Mouse (Mus musculus): ENCODE results near the gene Dennd1c. TPM values are rescaled to one million over a fixed set of nuclear protein-coding genes. Genes with fewer than 3 reads are reported as not detected.

Dennd1c gene
- polyA plus RNA-seq, 1 experiment from 2014 or later: 4.7 TPM

DNA sequence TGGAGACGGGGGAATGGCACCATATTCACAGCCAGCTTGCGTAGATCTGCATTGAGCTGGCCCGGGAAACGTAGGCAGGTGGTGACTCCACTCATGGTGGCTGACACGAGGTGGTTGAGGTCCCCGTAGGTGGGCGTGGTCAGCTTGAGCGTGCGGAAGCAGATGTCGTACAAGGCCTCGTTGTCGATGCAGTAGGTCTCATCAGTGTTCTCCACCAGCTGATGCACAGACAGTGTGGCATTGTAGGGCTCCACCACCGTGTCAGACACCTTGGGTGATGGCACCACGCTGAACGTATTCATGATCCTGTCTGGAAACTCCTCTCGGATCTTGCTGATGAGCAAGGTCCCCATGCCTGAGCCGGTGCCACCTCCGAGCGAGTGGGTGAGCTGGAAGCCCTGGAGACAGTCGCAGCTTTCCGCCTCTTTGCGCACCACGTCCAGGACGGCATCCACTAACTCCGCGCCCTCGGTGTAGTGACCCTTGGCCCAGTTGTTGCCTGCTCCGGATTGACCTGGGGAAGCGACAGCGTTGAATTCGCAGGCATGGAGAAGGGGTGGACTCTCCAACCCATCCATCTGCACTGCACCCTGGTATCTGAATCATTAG is 3.0 kb upstream of the Dennd1c start:
- Histone ChIP-seq H3K36me3 (ENCODE audit: control insufficient read depth, insufficient read depth, low read length) (peaks cover 17% of the 10 kb centered on the region), H3K4me1 (ENCODE audit: control insufficient read depth, insufficient read depth, low read depth, low read length) (peaks cover 7% of the 10 kb centered on the region), H3K27me3 (replicated peaks; ENCODE audit: control insufficient read depth, insufficient read depth, low read length) (no peaks in the 10 kb centered on the region; the same call in 1 of the 2 replicates), H3K4me2 (ENCODE audit: low read length) (no peak overlapping the region), H3K9me3 (ENCODE audit: control insufficient read depth, low read length) (no peaks in the 10 kb centered on the region), H3K4me3 (ENCODE audit: low read length) (no peak overlapping the region), H3K9ac (ENCODE audit: low read depth, low read length) (no peak overlapping the region), H3K27ac (ENCODE audit: low read depth, low read length) (no peak overlapping the region)
- WGBS: 96% methylated on average over 31 of the region's 31 CpGs
- ATAC-seq: no peak

DNA sequence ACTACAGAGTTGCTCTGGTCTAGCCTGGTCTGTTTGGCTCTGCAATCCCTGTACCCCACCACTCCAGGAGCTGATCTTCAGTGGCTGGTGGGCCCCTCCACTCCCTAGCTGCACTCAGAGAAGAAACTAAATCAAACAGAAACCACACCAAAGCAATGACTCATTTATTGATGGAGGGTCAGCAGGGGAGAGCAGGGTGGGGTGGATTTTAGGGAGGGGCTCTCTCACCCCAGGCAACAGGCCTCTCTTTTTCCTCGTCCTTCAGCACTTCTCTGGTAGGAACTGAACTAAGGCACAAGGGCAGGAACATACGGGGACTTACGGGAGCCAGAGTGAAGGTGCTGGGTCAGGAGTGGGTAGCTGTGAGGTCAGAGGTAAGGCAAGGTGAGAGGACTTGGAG is 1.6 kb upstream of the Dennd1c start:
- no peak overlapping the region for H3K27ac ChIP-seq (ENCODE audit: low read depth, low read length)
- H3K9me3 ChIP-seq (ENCODE audit: control insufficient read depth, low read length): no peaks in the 10 kb centered on the region
- H3K4me2 ChIP-seq (ENCODE audit: low read length): no peak overlapping the region
- WGBS: 73% methylated on average over 3 of the region's 3 CpGs
- no peak overlapping the region for H3K4me3 ChIP-seq (ENCODE audit: low read length)
- no peaks in the 10 kb centered on the region for H3K4me1 ChIP-seq (ENCODE audit: control insufficient read depth, insufficient read depth, low read depth, low read length)
- peaks cover 17% of the 10 kb centered on the region for H3K36me3 ChIP-seq (ENCODE audit: control insufficient read depth, insufficient read depth, low read length)
- no peaks in the 10 kb centered on the region; the same call in 1 of the 2 replicates for H3K27me3 ChIP-seq (replicated peaks; ENCODE audit: control insufficient read depth, insufficient read depth, low read length)
- no peak for ATAC-seq
- no peak overlapping the region for H3K9ac ChIP-seq (ENCODE audit: low read depth, low read length)

DNA sequence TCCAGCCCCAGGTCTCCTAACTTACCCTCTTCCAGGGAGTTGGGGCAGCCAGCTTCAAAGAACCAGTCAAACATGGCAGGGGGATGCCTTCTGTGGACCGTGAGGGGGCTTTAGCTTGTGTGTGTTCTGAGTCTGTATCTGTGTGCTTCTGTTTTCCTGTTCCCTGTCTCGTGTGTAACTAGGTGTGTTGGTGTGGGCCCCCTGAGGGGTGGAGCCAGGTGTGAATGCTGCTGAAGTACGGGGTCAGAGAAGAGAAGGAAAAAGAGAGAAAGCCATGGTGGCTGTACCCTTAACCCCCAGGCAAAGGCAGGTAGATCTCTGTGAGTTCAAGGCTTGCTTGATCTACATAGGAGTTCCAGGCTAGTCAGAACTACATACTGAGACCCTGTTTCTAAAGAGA is 1.4 kb downstream of the Dennd1c start:
- H3K4me3 ChIP-seq (ENCODE audit: low read length): no peak overlapping the region
- no peaks in the 10 kb centered on the region for H3K4me1 ChIP-seq (ENCODE audit: control insufficient read depth, insufficient read depth, low read depth, low read length)
- ATAC-seq: no peak
- H3K9ac ChIP-seq (ENCODE audit: low read depth, low read length): no peak overlapping the region
- no peaks in the 10 kb centered on the region; the same call in 1 of the 2 replicates for H3K27me3 ChIP-seq (replicated peaks; ENCODE audit: control insufficient read depth, insufficient read depth, low read length)
- no peak overlapping the region for H3K27ac ChIP-seq (ENCODE audit: low read depth, low read length)
- no peaks in the 10 kb centered on the region for H3K9me3 ChIP-seq (ENCODE audit: control insufficient read depth, low read length)
- peaks cover 17% of the 10 kb centered on the region for H3K36me3 ChIP-seq (ENCODE audit: control insufficient read depth, insufficient read depth, low read length)
- 71% methylated on average over 3 of the region's 3 CpGs for WGBS
- no peak overlapping the region for H3K4me2 ChIP-seq (ENCODE audit: low read length)

- Histone ChIP-seq H3K27ac (ENCODE audit: low read depth, low read length) (no peak overlapping the region), H3K9ac (ENCODE audit: low read depth, low read length) (no peak overlapping the region)
Observed at GRCm38 (mm10) chr17:57070699-57071098, 7.6 kb downstream of the Dennd1c start.

GRCm38 (mm10) chr17:57070272-57070671 is 8.0 kb downstream of the Dennd1c start:
- no peak for ATAC-seq

More at GRCm38 (mm10) chr17:57070699-57071098, 7.6 kb downstream of the Dennd1c start:
- Histone ChIP-seq H3K9me3 (ENCODE audit: control insufficient read depth, low read length) (no peaks in the 10 kb centered on the region), H3K4me2 (ENCODE audit: low read length) (peak overlapping the region; percentile 40), H3K36me3 (ENCODE audit: control insufficient read depth, insufficient read depth, low read length) (no peaks in the 10 kb centered on the region), H3K27me3 (replicated peaks; ENCODE audit: control insufficient read depth, insufficient read depth, low read length) (no peaks in the 10 kb centered on the region), H3K4me3 (ENCODE audit: low read length) (peak overlapping the region; percentile 15; the same call in 1 of the 2 replicates), H3K4me1 (ENCODE audit: control insufficient read depth, insufficient read depth, low read depth, low read length) (no peaks in the 10 kb centered on the region)
- peak; percentile 55 for ATAC-seq
- 7% methylated on average over 11 of the region's 11 CpGs for WGBS

DNA sequence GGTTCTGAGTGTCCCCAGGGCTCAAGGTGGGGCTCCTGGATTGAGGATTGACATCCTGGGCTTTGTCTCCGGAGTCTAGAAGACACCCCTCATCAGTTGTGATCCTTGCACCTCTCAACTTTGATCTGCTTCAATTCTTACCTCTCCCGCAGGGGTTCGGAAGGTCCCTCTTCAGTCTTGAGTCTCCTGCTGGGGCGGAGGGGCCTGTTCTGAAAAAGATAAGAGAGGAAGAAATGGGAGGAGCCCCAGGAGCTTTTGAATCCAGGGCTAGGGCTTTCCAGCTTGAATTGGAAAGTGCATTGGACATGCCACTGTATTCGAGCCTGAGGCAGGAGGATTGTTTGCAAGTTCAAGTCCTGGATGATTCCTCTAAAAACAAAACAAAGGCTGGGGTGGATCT is 11.4 kb downstream of the Dennd1c start:
- Histone ChIP-seq H3K9me3 (ENCODE audit: control insufficient read depth, low read length) (no peaks in the 10 kb centered on the region), H3K27me3 (replicated peaks; ENCODE audit: control insufficient read depth, insufficient read depth, low read length) (peaks cover 13% of the 10 kb centered on the region), H3K9ac (ENCODE audit: low read depth, low read length) (no peak overlapping the region), H3K4me2 (ENCODE audit: low read length) (no peak overlapping the region), H3K4me3 (ENCODE audit: low read length) (no peak overlapping the region), H3K36me3 (ENCODE audit: control insufficient read depth, insufficient read depth, low read length) (no peaks in the 10 kb centered on the region), H3K27ac (ENCODE audit: low read depth, low read length) (no peak overlapping the region), H3K4me1 (ENCODE audit: control insufficient read depth, insufficient read depth, low read depth, low read length) (peaks cover 5% of the 10 kb centered on the region)
- ATAC-seq: no peak
- 55% methylated on average over 5 of the region's 5 CpGs for WGBS

More at GRCm38 (mm10) chr17:57070272-57070671, 8.0 kb downstream of the Dennd1c start:
- Histone ChIP-seq H3K4me3 (ENCODE audit: low read length) (peak overlapping the region; percentile 15), H3K9me3 (ENCODE audit: control insufficient read depth, low read length) (no peaks in the 10 kb centered on the region), H3K27me3 (replicated peaks; ENCODE audit: control insufficient read depth, insufficient read depth, low read length) (no peaks in the 10 kb centered on the region), H3K4me1 (ENCODE audit: control insufficient read depth, insufficient read depth, low read depth, low read length) (no peaks in the 10 kb centered on the region), H3K9ac (ENCODE audit: low read depth, low read length) (0 out of 2 replicates have a peak overlapping the region, but pooled peaks have one; percentile 23), H3K36me3 (ENCODE audit: control insufficient read depth, insufficient read depth, low read length) (no peaks in the 10 kb centered on the region), H3K27ac (ENCODE audit: low read depth, low read length) (no peak overlapping the region), H3K4me2 (ENCODE audit: low read length) (peak overlapping the region; percentile 40)
- 14% methylated on average over 9 of the region's 9 CpGs for WGBS

DNA sequence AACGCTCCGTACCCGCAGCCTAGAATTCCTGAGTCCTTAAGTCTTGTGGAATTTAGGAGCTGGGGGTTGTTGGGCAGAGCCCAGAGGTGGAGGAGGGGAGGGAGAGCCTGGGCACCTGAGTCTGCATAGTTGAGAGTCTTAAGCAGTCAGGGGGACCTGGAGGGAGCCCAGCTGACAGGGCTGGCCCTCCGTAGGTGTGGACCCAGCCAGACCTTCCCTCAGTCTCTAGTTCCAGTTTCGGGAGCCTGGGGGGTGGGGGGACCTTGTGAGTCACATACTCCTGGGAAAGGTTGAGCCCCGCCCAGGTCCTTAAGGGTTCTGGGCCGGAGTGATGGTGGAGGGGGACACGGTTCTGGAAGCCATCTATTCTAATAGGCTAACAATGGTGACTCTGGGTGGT is 15.3 kb downstream of the Dennd1c start:
- Histone ChIP-seq H3K4me1 (ENCODE audit: control insufficient read depth, insufficient read depth, low read depth, low read length) (peaks cover 23% of the 10 kb centered on the region), H3K4me3 (ENCODE audit: low read length) (no peak overlapping the region), H3K9me3 (ENCODE audit: control insufficient read depth, low read length) (no peaks in the 10 kb centered on the region), H3K9ac (ENCODE audit: low read depth, low read length) (no peak overlapping the region), H3K27ac (ENCODE audit: low read depth, low read length) (no peak overlapping the region), H3K4me2 (ENCODE audit: low read length) (no peak overlapping the region), H3K27me3 (replicated peaks; ENCODE audit: control insufficient read depth, insufficient read depth, low read length) (peaks cover 20% of the 10 kb centered on the region), H3K36me3 (ENCODE audit: control insufficient read depth, insufficient read depth, low read length) (no peaks in the 10 kb centered on the region)
- WGBS: 10% methylated on average over 8 of the region's 8 CpGs
- ATAC-seq: no peak

DNA sequence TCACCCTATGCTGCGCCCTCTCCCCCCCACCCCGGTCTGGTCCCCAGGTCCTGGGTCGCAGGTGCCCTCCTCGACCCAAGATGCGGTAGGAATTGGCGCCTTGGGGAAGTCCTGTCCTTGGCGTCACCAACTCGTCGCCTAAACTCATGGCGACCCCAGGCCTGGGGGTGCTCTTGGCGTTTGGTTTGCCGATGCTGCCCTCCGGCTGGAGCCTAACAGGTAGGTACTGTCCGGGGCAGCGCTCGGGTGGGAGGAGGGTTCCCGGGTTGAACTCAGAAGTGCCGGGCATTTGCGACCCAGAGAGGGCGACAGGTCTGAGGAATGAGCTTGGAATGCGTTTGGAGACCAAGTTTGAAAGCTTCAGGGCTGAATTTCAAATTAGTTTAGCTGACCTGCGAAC is 15.8 kb downstream of the Dennd1c start:
- ATAC-seq: no peak
- Histone ChIP-seq H3K4me2 (ENCODE audit: low read length) (peak overlapping the region; percentile 71), H3K36me3 (ENCODE audit: control insufficient read depth, insufficient read depth, low read length) (no peaks in the 10 kb centered on the region), H3K4me1 (ENCODE audit: control insufficient read depth, insufficient read depth, low read depth, low read length) (peaks cover 24% of the 10 kb centered on the region), H3K9ac (ENCODE audit: low read depth, low read length) (0 out of 2 replicates have a peak overlapping the region, but pooled peaks have one; percentile 25), H3K9me3 (ENCODE audit: control insufficient read depth, low read length) (no peaks in the 10 kb centered on the region), H3K27me3 (replicated peaks; ENCODE audit: control insufficient read depth, insufficient read depth, low read length) (peaks cover 20% of the 10 kb centered on the region), H3K4me3 (ENCODE audit: low read length) (peak overlapping the region; percentile 43), H3K27ac (ENCODE audit: low read depth, low read length) (no peak overlapping the region)
- 1% methylated on average over 22 of the region's 22 CpGs for WGBS

DNA sequence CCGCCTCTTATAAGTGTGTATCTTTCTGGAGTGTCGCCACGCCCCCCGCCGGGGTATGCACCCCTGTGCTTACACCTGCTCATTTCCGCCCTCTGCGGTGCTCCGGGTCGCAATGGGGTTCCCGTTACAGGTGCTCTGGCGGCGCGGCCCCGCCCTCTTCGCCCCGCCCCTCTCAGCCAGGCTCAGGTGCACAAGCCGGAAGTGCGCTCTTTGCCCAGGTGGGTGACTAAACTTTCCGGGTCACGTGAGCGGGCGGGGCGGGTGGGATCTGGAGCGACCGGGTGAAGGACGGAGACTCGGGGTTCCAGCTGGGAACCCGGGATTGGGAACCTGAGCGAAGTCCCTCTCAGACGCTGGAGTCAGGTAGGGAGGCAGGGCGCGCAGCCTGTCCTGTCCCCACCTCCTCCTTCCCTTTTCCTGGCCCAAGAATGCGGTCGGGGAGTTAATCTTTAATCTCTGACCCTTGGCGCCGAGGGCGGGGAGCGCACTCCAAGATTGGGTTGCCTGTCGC is 16.2 kb downstream of the Dennd1c start:
- WGBS: under 1% methylated on average over 37 of the region's 39 CpGs

More for the DNA sequence above, 16.2 kb downstream of the Dennd1c start:
- H3K9ac ChIP-seq (ENCODE audit: low read depth, low read length): peak overlapping the region; percentile 25; the same call in 1 of the 2 replicates
- H3K4me3 ChIP-seq (ENCODE audit: low read length): peak overlapping the region; percentile 43
- no peak for ATAC-seq
- peaks cover 20% of the 10 kb centered on the region for H3K27me3 ChIP-seq (replicated peaks; ENCODE audit: control insufficient read depth, insufficient read depth, low read length)
- H3K27ac ChIP-seq (ENCODE audit: low read depth, low read length): no peak overlapping the region
- peak overlapping the region; percentile 71 for H3K4me2 ChIP-seq (ENCODE audit: low read length)
- no peaks in the 10 kb centered on the region for H3K9me3 ChIP-seq (ENCODE audit: control insufficient read depth, low read length)
- H3K36me3 ChIP-seq (ENCODE audit: control insufficient read depth, insufficient read depth, low read length): no peaks in the 10 kb centered on the region
- H3K4me1 ChIP-seq (ENCODE audit: control insufficient read depth, insufficient read depth, low read depth, low read length): peaks cover 24% of the 10 kb centered on the region

Data from hindbrain, embryonic 16.5 days (tissue).